ENCODE assay signal across 8 mouse cellular contexts in genomic region chr1:21079217-21079773, GRCm38 (mm10). TPM values are rescaled to one million over a fixed set of nuclear protein-coding genes. Genes with fewer than 3 reads are reported as not detected.
DNase-seq lines count a peak whose midpoint lies in the region; ATAC-seq and TF ChIP-seq lines count a peak whose summit lies in the region.

TSS of gene Tram2 (minus strand) at chr1:21079229.

- peak within 1 kb of the TSS; percentile 73 for H3K4me2 ChIP-seq in forebrain, embryonic 15.5 days (replicated peaks)
- peak within 1 kb of the TSS; percentile 74 for H3K4me2 ChIP-seq in liver, postnatal 0 days (ENCODE audit: low read depth, low read length)
- H3K4me2 ChIP-seq in neural tube, embryonic 13.5 days = peak within 1 kb of the TSS; percentile 70

- H3K36me3 ChIP-seq in ES-E14 (ENCODE audit: control insufficient read depth, insufficient read depth, low read length, poor library complexity, severe bottlenecking) = no peaks in the 10 kb centered on the region
- H3K36me3 ChIP-seq in forebrain, embryonic 15.5 days = no peaks in the 10 kb centered on the region
- 0 out of 2 replicates have a peak, but pooled peaks cover 2% of the 10 kb centered on the region for H3K36me3 ChIP-seq in liver, postnatal 0 days (replicated peaks; ENCODE audit: insufficient read depth, low read length)
- no peaks in the 10 kb centered on the region for H3K36me3 ChIP-seq in neural tube, embryonic 13.5 days

- H3K4me3 ChIP-seq in ES-E14 (ENCODE audit: insufficient read depth in 1 of 2, low read depth in 1 of 2, low read length in 2 of 2, poor library complexity in 1 of 2, severe bottlenecking in 1 of 2) = peak within 1 kb of the TSS; percentile 85 to 99
- peak within 1 kb of the TSS; percentile 63 for H3K4me3 ChIP-seq in forebrain, embryonic 15.5 days
- H3K4me3 ChIP-seq in liver, postnatal 0 days (ENCODE audit: low read depth, low read length) = peak within 1 kb of the TSS; percentile 68
- peak within 1 kb of the TSS; percentile 54 for H3K4me3 ChIP-seq in neural tube, embryonic 13.5 days

- 1% methylated on average over 42 of the region's 52 CpGs for WGBS in forebrain, embryonic 15.5 days
- under 1% methylated on average over 46 of the region's 52 CpGs for WGBS in liver, postnatal 0 days (ENCODE audit: insufficient replicate concordance)
- 1% methylated on average over 52 of the region's 52 CpGs for WGBS in neural tube, embryonic 13.5 days

- H3K4me1 ChIP-seq in ES-E14 (ENCODE audit: control insufficient read depth in 2 of 2, insufficient read depth in 2 of 2, low read length in 2 of 2, poor library complexity in 1 of 2) = peaks cover 2 to 9% of the 10 kb centered on the region in 2 experiments; a peak in 2 of 4 replicates
- H3K4me1 ChIP-seq in forebrain, embryonic 15.5 days = peaks cover 10% of the 10 kb centered on the region; the same call in 1 of the 2 replicates
- H3K4me1 ChIP-seq in liver, postnatal 0 days (ENCODE audit: insufficient read depth) = peaks cover 21% of the 10 kb centered on the region
- H3K4me1 ChIP-seq in neural tube, embryonic 13.5 days (replicated peaks) = peaks cover 43% of the 10 kb centered on the region

- intact Hi-C loops in heart, postnatal 25 days (cut with DNase I) = loop anchor here (5.0 kb wide), 3 partner anchors 82 to 257 kb away; partner anchors contain the start of genes Efhc1 and Mcm3

- ATAC-seq in forebrain, embryonic 15.5 days (replicated peaks) = peak; percentile 92
- ATAC-seq in liver, postnatal 0 days = peak; percentile 93
- ATAC-seq in neural tube, embryonic 13.5 days (ENCODE audit: low read depth) = peak; percentile 96

- peak within 1 kb of the TSS; percentile 91 for H3K9ac ChIP-seq in ES-E14 (ENCODE audit: insufficient read depth, low read depth, low read length, poor library complexity, severe bottlenecking)
- H3K9ac ChIP-seq in forebrain, embryonic 15.5 days (replicated peaks) = peak within 1 kb of the TSS; percentile 77
- peak within 1 kb of the TSS; percentile 74 for H3K9ac ChIP-seq in liver, postnatal 0 days (replicated peaks)
- peak within 1 kb of the TSS; percentile 78 for H3K9ac ChIP-seq in neural tube, embryonic 13.5 days

- TF ChIP-seq EP300 in liver, postnatal 0 days (IDR thresholded peaks at IDR 0.05; ENCODE audit: low read depth) = no peak

- no peaks in the 10 kb centered on the region for H3K9me3 ChIP-seq in ES-E14 (ENCODE audit: control insufficient read depth, insufficient read depth, low read depth, low read length)
- H3K9me3 ChIP-seq in forebrain, embryonic 15.5 days = no peaks in the 10 kb centered on the region
- H3K9me3 ChIP-seq in liver, postnatal 0 days (ENCODE audit: low read length) = no peaks in the 10 kb centered on the region
- H3K9me3 ChIP-seq in neural tube, embryonic 13.5 days = no peaks in the 10 kb centered on the region

- H3K27ac ChIP-seq in ES-E14 (ENCODE audit: insufficient read depth, low read depth, low read length, poor library complexity, severe bottlenecking) = no peak within 1 kb of the TSS
- peak within 1 kb of the TSS; percentile 62 for H3K27ac ChIP-seq in forebrain, embryonic 15.5 days (replicated peaks)
- peak within 1 kb of the TSS; percentile 89 for H3K27ac ChIP-seq in liver, postnatal 0 days (ENCODE audit: low read depth)
- H3K27ac ChIP-seq in neural tube, embryonic 13.5 days (replicated peaks) = peak within 1 kb of the TSS; percentile 77

- no peak for TF ChIP-seq CTCF in liver, postnatal 0 days (IDR thresholded peaks at IDR 0.05; ENCODE audit: low read depth)

- in situ Hi-C loops in ES-E14 (cut with MboI; ENCODE audit: low sequenced_read_pairs in 2 of 2, unreplicated experiment in 2 of 2) = no loop called here

- peak; percentile 74 for DNase-seq in ES-E14 (ENCODE audit: low read depth, low spot score)
- peak; percentile 88 for DNase-seq in cerebellum, adult 11 months
- peak; percentile 80 for DNase-seq in heart, postnatal 25 days (ENCODE audit: low spot score)
- DNase-seq in layer of hippocampus, adult 11-12 months (ENCODE audit: low spot score) = peak; percentile 87
- peak; percentile 98 for DNase-seq in liver, postnatal 0 days
- DNase-seq in telencephalon, adult 2 months (ENCODE audit: low read depth, low spot score) = peak; percentile 54

- H3K27me3 ChIP-seq in forebrain, embryonic 15.5 days = no peaks in the 10 kb centered on the region
- no peaks in the 10 kb centered on the region for H3K27me3 ChIP-seq in liver, postnatal 0 days (ENCODE audit: insufficient read depth, low read length)
- H3K27me3 ChIP-seq in neural tube, embryonic 13.5 days = no peaks in the 10 kb centered on the region

TF ChIP-seq in ES-E14, 5 proteins besides CTCF, POLR2A, EP300 and RAD21:
- no peak for TF ChIP-seq HCFC1 (IDR thresholded peaks at IDR 0.05; ENCODE audit: borderline replicate concordance, insufficient read depth, low read length)
- no peak for TF ChIP-seq MAFK (IDR thresholded peaks at IDR 0.05; ENCODE audit: insufficient read depth, low read depth, low read length)
- TF ChIP-seq CHD2 (IDR thresholded peaks at IDR 0.05; ENCODE audit: low read depth, low read length) = no peak
- no peak for TF ChIP-seq ZC3H11A (IDR thresholded peaks at IDR 0.05; ENCODE audit: borderline replicate concordance, low read depth, low read length)
- TF ChIP-seq ZNF384 (IDR thresholded peaks at IDR 0.05; ENCODE audit: low read depth, low read length) = no peak
TF ChIP-seq in ES-E14: peak in this region for 0.

RNA-seq across cellular contexts. Expression of gene Tram2, which starts in this region (rescaled TPM):
- total RNA-seq in ES-E14 (2012; rRNA removed) = 5.1 TPM in 2 replicates
- polyA plus RNA-seq in forebrain, embryonic 15.5 days (2015; fragmentation: Nextera tagmentation; extraction: Ambion mirVana) = 1.8 and 2.0 TPM in 2 replicates
- 1 to 10 TPM; 6.9 to 7.4 TPM for total RNA-seq in heart, postnatal 25 days (2021)
- 5.5 and 6.5 TPM in 2 replicates for polyA plus RNA-seq in liver, postnatal 0 days (2015; fragmentation: Nextera tagmentation; extraction: Ambion mirVana)
- 2.7 and 2.9 TPM in 2 replicates for polyA plus RNA-seq in neural tube, embryonic 13.5 days (2015; fragmentation: Nextera tagmentation; extraction: Ambion mirVana)
